Mouse (Mus musculus) ES-E14 (cell line): Measurements from ENCODE around the gene Mgam.

Experiments used
- HCFC1 ChIP-seq: IDR thresholded peaks from 2 replicates; pipeline ENCODE4 v1.6.1; 2012; ENCODE audit warnings: low read length, inconsistent platforms, borderline replicate concordance; ENCODE audit not compliant: insufficient read depth
- ZC3H11A ChIP-seq: IDR thresholded peaks from 2 replicates; pipeline ENCODE4 v1.6.1; 2012; ENCODE audit warnings: low read depth, mild to moderate bottlenecking, inconsistent platforms, low read length, borderline replicate concordance
- ZNF384 ChIP-seq: IDR thresholded peaks from 2 replicates; pipeline ENCODE4 v1.6.1; 2012; ENCODE audit warnings: low read depth, low read length, inconsistent platforms

DNA sequence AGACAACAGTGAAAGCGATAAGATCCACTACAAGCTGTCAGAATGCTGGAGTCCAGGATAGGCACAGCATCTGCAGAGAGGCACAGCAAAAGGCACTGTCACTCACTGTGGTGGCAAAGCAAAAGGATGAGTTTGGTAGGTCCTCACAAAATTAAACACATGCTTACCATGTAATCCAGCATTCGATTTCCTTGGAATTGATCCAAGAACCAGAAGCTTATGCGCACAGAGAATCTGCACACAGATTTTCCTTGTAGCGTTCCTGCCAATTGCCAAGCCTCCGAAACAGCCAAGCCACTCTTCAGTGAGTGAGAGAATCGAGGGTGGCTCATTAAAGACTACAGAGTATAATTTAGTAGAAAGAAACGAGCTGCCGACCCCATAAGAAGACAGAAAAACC, 18.4 kb upstream of the Mgam start:
- no peak for TF ChIP-seq ZC3H11A
- TF ChIP-seq HCFC1: no peak
- TF ChIP-seq ZNF384: no peak
